Mouse (Mus musculus): ENCODE results near the gene Egflam. TPM values are rescaled to one million over a fixed set of nuclear protein-coding genes. Genes with fewer than 3 reads are reported as not detected.
A peak's percentile ranks its signal among the peaks of the same experiment; 100 is the strongest.

Egflam gene
- polyA plus RNA-seq, 2 experiments = 0.18 to 0.51 TPM

DNA sequence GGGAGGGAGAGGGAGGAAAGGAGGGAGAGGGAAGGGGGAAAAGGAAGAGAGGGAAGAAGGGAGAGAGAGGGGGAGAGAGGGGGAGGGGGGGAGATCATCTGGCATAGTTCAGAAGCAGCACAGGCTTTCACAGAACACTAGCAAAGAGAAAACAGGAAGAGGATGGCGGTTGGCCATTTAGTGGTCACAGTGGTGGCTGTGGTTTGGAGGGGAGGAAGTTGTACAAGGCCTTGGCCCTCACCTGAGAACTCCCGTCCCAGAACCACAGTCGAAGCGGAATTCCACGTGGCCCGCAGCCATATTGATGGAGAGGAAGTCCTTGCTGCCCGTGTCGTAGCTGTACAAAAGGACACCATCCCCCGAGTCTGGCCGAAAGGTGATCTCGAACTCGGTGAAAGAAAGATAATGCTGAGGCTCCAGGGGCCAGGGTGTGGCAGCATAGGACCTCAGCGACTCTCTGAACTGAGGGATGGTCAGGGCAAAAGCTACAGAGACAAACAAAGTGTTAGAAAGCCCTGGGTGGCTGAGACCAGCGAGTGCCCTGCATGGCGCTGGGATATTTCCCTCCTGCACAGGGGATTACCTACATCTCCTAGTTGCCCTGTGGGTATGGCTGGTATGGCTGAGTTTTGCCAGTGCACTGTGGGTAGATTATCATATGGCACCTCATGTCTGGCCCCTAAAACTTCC, 155.9 kb downstream of the Egflam start:
- Histone ChIP-seq H3K27ac (no peak overlapping the region), H3K4me1 (replicated peaks; ENCODE audit: control insufficient read depth in 2 of 2, insufficient read depth in 2 of 2, low read length in 1 of 2) (no peaks in the 10 kb centered on the region), H3K9me3 (ENCODE audit: control insufficient read depth, low read length) (no peaks in the 10 kb centered on the region), H3K27me3 (ENCODE audit: control insufficient read depth, insufficient read depth, low read length) (no peaks in the 10 kb centered on the region), H3K36me3 (replicated peaks; ENCODE audit: control insufficient read depth, insufficient read depth, low read depth) (no peaks in the 10 kb centered on the region), H3K4me2 (ENCODE audit: low read depth) (no peak overlapping the region), H3K4me3 (ENCODE audit: insufficient read depth in 1 of 2, low read depth in 2 of 2, low read length in 2 of 2) (no peak overlapping the region), H3K9ac (replicated peaks) (no peak overlapping the region)
- no peak for TF ChIP-seq CTCF (IDR thresholded peaks at IDR 0.05; ENCODE audit: low read depth)
- no peak for TF ChIP-seq EP300 (IDR thresholded peaks at IDR 0.05; ENCODE audit: low read depth)
- no peak for ATAC-seq (ENCODE audit: insufficient read depth)
- WGBS (ENCODE audit: insufficient replicate concordance) = 26% methylated on average over 15 of the region's 15 CpGs
- no peak for DNase-seq (ENCODE audit: low read depth in 3 of 3, low spot score in 3 of 3)

DNA sequence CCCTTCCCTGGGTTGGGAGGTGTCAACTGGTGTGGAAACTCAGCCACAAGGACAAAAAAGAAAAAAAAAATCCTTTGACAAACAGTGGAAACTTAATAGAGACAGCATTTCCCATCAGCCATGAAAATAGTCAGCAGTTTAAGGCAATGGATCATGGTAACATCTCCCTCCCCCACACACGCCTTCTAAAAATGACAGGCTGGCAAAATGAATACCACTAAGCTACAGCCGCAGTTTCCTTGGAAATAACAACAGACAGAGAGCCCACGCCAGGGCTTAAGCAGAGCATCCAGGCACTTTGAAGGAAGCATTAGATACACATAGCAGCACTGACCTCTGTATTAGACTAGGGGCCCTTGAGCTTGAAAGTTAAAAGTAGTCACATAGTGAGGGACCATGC, 157.2 kb downstream of the Egflam start:
- Histone ChIP-seq H3K4me2 (ENCODE audit: low read depth) (no peak overlapping the region), H3K27me3 (ENCODE audit: control insufficient read depth, insufficient read depth, low read length) (no peaks in the 10 kb centered on the region), H3K4me3 (ENCODE audit: insufficient read depth in 1 of 2, low read depth in 2 of 2, low read length in 2 of 2) (no peak overlapping the region), H3K4me1 (replicated peaks; ENCODE audit: control insufficient read depth in 2 of 2, insufficient read depth in 2 of 2, low read length in 1 of 2) (no peaks in the 10 kb centered on the region), H3K9me3 (ENCODE audit: control insufficient read depth, low read length) (no peaks in the 10 kb centered on the region), H3K36me3 (replicated peaks; ENCODE audit: control insufficient read depth, insufficient read depth, low read depth) (no peaks in the 10 kb centered on the region), H3K27ac (no peak overlapping the region), H3K9ac (replicated peaks) (no peak overlapping the region)
- TF ChIP-seq EP300 (IDR thresholded peaks at IDR 0.05; ENCODE audit: low read depth) (no peak), CTCF (IDR thresholded peaks at IDR 0.05; ENCODE audit: low read depth) (no peak)
- ATAC-seq (ENCODE audit: insufficient read depth) (no peak), DNase-seq (ENCODE audit: low read depth in 3 of 3, low spot score in 3 of 3) (no peak)
- 64% methylated on average over 3 of the region's 3 CpGs for WGBS (ENCODE audit: insufficient replicate concordance)

DNA sequence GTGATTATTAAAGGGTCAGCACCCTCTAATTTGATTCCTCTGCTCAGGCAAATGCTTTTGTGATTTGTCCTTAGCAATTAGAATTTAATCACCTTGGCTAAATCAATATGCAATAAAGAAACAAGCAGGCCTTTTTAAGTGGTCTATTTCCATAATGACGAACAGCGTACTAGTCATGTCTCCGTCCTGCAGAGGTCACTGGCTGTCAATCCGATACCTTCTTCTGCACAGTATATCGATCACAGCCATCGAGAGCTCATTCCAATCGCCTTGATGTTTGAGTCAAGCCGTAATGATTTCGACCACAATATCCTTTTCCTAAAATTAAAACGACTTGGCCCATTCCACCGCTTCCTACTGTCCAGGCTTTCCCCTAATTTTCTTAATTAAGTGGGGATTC, 158.3 kb downstream of the Egflam start:
- Histone ChIP-seq H3K4me1 (replicated peaks; ENCODE audit: control insufficient read depth in 2 of 2, insufficient read depth in 2 of 2, low read length in 1 of 2) (no peaks in the 10 kb centered on the region), H3K27me3 (ENCODE audit: control insufficient read depth, insufficient read depth, low read length) (no peaks in the 10 kb centered on the region), H3K4me2 (ENCODE audit: low read depth) (no peak overlapping the region), H3K4me3 (ENCODE audit: insufficient read depth in 1 of 2, low read depth in 2 of 2, low read length in 2 of 2) (no peak overlapping the region), H3K27ac (no peak overlapping the region), H3K9ac (replicated peaks) (no peak overlapping the region), H3K9me3 (ENCODE audit: control insufficient read depth, low read length) (no peaks in the 10 kb centered on the region), H3K36me3 (replicated peaks; ENCODE audit: control insufficient read depth, insufficient read depth, low read depth) (no peaks in the 10 kb centered on the region)
- WGBS (ENCODE audit: insufficient replicate concordance) = 71% methylated on average over 11 of the region's 11 CpGs
- no peak for DNase-seq (ENCODE audit: low read depth in 3 of 3, low spot score in 3 of 3)
- no peak for TF ChIP-seq CTCF (IDR thresholded peaks at IDR 0.05; ENCODE audit: low read depth)
- TF ChIP-seq EP300 (IDR thresholded peaks at IDR 0.05; ENCODE audit: low read depth) = no peak
- ATAC-seq (ENCODE audit: insufficient read depth) = no peak

DNA sequence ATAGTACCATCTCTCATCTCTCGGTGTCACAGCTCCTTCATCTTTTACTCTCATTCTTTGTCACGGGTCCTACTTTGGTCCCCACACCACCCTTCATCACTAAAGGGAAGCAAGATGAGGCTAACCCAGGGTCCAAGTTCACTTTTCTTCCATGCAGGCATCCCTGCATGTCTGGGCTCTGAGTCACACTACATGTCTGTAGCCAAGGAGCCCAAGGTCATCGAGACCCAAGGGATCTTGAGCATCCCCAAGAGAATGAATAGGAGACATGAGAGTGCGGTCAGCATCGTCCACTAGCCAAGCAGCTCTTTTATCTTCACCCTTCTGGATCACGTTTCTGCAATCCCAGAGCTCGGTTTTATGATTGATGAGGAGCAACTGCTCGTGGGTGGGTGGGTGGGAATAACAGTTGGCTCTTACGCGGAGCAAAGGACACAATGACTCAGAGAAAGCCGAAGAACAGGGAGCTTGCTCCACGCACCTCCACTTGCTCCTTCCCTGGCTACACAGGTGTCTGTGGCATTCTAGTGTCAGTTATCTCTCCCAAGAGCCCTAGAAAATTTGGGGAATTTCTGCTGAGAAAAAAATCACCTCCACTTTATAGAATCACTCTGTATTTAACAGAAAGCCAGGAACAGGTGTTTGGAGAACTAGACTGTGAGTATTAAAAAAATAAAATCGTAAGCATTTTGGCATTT, 164.7 kb downstream of the Egflam start:
- no peak for TF ChIP-seq CTCF (IDR thresholded peaks at IDR 0.05; ENCODE audit: low read depth)
- TF ChIP-seq EP300 (IDR thresholded peaks at IDR 0.05; ENCODE audit: low read depth) = no peak
- Histone ChIP-seq H3K27ac (no peak overlapping the region), H3K4me2 (ENCODE audit: low read depth) (no peak overlapping the region), H3K27me3 (ENCODE audit: control insufficient read depth, insufficient read depth, low read length) (no peaks in the 10 kb centered on the region), H3K36me3 (replicated peaks; ENCODE audit: control insufficient read depth, insufficient read depth, low read depth) (no peaks in the 10 kb centered on the region), H3K4me1 (replicated peaks; ENCODE audit: control insufficient read depth in 2 of 2, insufficient read depth in 2 of 2, low read length in 1 of 2) (no peaks in the 10 kb centered on the region), H3K4me3 (ENCODE audit: insufficient read depth in 1 of 2, low read depth in 2 of 2, low read length in 2 of 2) (no peak overlapping the region), H3K9ac (replicated peaks) (no peak overlapping the region), H3K9me3 (ENCODE audit: control insufficient read depth, low read length) (no peaks in the 10 kb centered on the region)
- 63% methylated on average over 13 of the region's 13 CpGs for WGBS (ENCODE audit: insufficient replicate concordance)
- no peak for ATAC-seq (ENCODE audit: insufficient read depth)
- DNase-seq (ENCODE audit: low read depth in 3 of 3, low spot score in 3 of 3) = no peak

DNA sequence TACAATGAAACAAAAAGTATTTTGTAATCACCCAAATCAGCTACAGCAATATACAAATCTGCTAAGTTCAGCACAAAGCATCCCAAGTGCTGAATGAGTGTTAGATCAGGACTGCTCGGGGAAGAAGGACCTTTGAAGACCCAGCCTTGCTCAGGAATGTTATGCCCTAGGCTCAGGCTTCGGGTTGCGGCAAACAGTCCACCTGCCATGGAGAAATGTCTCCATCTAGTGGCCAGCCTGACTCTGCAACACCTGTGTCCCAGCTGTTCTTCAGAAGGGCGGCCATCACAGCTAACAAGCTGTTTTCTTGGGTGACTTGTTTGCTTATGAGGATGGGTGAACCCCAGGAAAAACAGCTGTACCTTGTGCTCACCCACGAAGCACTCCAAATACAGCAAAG, 172.0 kb downstream of the Egflam start:
- H3K27me3 ChIP-seq (ENCODE audit: control insufficient read depth, insufficient read depth, low read length) = no peaks in the 10 kb centered on the region; the same call in 1 of the 2 replicates
- WGBS (ENCODE audit: insufficient replicate concordance) = 3% methylated on average over 5 of the region's 5 CpGs
- ATAC-seq (ENCODE audit: insufficient read depth) (no peak), DNase-seq (ENCODE audit: low read depth in 3 of 3, low spot score in 3 of 3) (peak; percentile 2 to 25 (median 17))
- H3K4me1 ChIP-seq (replicated peaks; ENCODE audit: control insufficient read depth in 2 of 2, insufficient read depth in 2 of 2, low read length in 1 of 2) = no peaks in the 10 kb centered on the region
- H3K9me3 ChIP-seq (ENCODE audit: control insufficient read depth, low read length) = no peaks in the 10 kb centered on the region
- peak; percentile 90 for TF ChIP-seq CTCF (IDR thresholded peaks at IDR 0.05; ENCODE audit: low read depth)
- TF ChIP-seq EP300 (IDR thresholded peaks at IDR 0.05; ENCODE audit: low read depth) = no peak
- no peak overlapping the region for H3K27ac ChIP-seq
- no peak overlapping the region for H3K4me3 ChIP-seq (ENCODE audit: insufficient read depth in 1 of 2, low read depth in 2 of 2, low read length in 2 of 2)
- H3K36me3 ChIP-seq (replicated peaks; ENCODE audit: control insufficient read depth, insufficient read depth, low read depth) = no peaks in the 10 kb centered on the region
- no peak overlapping the region for H3K9ac ChIP-seq (replicated peaks)
- no peak overlapping the region for H3K4me2 ChIP-seq (ENCODE audit: low read depth)
